Mouse (Mus musculus) naive thymus-derived CD4-positive, alpha-beta T cell, adult 2 months (primary cell): Measurements from ENCODE around the gene Gm29797.

Experiments used
- DNase-seq: peaks from one replicate; pipeline ENCODE4 v3.0.0-alpha.2; 2011; ENCODE audit warnings: low read depth

Gene Gm29797

DNA sequence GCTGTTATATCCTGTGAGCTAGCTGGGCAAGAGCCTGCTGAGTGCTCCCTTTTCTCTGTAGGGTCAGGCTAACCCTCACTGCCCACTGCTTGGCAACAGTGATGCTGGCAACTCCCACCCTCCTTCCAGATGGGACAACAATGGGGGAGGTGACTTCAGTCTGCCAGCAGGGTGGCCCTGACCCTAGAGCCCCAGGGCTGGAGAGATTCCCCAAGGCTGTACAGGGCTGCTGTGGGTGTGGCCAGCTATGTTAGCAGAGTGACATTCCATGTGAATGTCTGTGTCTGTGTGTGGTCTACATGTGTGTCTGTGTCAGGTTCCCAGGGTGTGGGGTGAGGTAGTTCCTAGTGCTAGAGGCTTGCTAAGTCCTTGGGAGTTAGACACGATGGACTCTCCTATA is 16.7 kb downstream of the Gm29797 start:
- no peak for DNase-seq

DNA sequence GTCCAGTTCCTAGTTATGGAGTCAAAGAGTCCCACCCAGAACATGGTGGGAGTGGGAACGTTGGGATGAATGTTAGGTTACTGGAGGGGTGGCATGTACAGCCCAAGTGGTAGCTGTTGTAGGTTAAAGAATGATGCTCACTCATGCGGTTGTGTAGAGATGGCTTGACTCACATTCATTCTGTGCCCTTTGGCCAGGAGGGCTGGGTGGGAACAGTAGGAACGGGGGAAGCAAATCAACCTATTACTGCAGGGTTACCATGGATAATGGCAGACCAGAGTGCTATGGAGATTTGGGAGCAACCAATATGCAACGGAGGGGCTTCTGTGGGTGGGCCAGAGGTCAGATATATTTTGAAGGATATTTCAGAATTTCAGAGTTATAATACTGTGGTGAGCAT is 18.1 kb downstream of the Gm29797 start:
- no peak for DNase-seq

DNA sequence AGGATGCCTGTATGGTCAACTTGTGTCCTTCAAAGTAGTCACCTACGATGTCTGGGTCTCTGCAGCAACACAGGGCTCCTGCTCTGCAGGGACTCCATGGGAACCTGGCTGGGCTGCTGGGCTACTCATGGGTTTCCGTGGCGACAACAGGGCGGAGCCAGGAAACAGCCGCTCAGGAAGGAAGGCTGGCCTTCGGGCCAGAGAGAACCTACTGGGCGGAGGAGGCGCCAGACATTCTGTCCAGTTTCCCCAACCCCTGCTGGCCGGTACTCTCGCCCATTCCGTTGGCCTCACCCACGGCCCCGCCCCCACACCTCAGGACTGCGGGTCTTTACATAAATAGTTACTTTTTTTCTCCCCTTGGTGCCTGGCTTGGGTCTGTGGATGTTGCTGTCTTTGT is 18.6 kb downstream of the Gm29797 start:
- DNase-seq, result no peak

DNA sequence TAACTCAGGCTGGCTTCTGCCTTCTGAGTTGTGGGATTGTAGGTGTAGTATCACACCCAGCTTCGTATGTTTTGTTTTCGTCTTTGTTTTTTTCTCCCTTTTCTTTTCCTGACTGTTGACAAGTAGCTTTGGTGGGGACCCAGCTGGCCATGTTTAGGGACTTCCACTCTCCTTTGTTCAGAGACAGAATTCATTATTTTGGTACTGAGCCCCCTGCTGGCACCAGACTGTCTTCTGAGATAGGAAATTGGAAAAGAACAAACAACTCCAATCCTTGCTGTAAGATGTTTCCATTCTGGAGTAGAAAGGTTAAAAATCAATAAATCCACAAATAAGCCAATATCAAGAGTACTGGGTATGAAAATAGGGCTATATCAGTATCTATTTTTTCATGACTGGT is 19.6 kb downstream of the Gm29797 start:
- no peak for DNase-seq

DNA sequence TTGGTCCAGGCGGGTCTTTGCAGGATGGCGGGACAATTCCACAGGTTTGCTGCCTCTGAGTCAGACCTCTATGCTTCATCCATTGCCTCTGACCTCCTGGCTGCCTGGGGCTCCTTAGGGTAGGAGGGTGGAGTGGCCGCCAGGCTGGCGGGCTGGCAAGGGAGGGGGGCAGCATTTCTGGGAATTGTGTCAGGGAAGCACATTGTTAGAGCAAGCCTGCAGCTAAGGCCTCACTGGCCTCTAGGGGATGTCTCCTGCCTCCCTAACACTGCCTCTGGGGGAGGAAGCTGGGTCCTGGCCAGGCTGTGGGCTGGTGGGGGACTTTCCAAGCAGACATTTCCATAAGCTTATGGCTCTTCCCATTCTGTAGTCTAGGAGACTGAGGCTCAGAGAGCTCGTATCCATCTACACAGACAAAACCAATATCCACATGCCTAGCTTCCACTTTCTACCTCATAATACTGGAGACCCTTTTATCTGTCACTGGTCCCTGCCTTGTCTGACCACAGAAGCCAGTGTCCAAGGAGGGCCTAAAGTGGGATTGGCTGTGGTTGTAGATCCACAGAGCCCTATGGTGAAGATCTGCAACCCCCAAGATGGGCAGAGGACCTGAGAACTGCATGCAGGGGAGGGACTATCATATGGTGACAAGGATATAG is 20.4 kb downstream of the Gm29797 start:
- DNase-seq, result no peak

DNA sequence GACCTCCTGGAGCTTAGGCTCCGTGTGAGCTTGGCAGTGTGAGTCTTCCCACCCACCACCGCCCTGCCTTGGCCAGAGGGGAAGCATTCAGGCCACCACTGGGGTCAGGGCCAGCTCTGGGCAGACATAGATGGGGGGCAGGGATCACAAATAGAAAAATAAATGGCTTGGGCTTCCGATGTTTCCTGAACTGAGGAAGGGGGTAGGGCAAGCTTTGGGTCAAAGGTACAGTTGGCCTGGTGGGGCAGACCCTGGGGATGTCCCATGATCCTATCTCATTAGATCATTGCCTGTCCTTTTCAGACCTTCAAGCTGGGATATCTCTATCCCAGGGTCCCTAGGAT is 20.9 kb downstream of the Gm29797 start:
- DNase-seq, result no peak

DNA sequence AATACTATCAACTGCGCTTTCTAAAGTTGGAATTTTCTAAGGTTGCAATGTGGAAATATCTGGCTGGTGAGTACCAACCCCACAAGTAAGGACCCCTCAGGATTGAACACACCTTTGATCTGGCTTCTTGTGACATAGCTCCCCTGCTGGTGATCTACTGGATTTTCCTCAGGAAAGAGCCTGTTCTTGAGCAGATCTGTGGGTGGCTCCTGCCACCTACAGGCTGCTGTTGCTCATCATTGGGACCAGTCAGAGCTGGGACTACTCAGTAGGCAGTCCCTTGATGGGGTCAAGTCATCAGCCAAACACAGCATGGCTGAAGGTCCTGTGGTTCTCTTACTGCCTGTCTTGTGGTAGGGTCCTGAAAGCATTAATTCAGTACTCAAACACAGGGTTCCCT is 21.9 kb downstream of the Gm29797 start:
- peak; percentile 86 for DNase-seq

DNA sequence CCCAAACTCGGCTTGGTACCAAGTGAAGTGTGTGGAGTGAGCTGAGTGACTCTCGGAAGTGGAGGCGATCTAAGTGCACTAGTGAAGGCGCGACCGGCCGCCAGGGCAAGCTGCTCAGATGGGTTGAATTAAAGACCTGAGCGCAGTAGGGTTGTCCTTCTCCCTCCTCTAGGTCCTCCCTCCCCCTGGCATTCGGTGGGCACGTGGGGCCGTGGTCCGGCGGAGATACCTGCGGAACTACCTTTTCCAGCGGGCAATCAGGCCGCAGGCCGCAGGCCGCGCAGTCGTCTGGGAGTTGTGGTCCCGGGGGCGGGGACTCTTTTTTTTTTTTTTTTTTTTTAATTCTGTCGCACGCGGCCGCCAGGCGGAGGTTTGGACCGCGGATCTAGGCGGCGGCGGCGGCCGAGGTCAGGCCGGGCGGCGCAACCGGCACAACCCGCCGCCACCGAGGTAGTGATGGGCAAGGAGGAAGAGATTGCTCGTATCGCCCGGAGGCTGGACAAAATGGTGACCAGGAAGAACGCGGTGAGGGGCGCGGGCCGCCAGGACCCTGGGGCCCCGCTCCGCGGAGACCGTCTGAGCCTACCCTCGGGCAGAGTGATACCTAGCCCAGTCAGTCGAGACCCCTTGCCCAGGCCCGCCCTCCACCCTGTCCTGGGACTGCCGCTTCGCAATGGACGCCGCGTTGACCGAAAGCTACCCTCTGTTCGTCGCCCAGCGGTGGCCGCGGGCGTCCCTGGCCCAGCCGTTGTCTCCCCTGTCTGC is 23.3 kb downstream of the Gm29797 start, which contains the start of gene Tcea2:
Tcea2 (plus strand) TSS at position 360 of the 765 bp plus-strand sequence.
- peak; percentile 79 for DNase-seq

DNA sequence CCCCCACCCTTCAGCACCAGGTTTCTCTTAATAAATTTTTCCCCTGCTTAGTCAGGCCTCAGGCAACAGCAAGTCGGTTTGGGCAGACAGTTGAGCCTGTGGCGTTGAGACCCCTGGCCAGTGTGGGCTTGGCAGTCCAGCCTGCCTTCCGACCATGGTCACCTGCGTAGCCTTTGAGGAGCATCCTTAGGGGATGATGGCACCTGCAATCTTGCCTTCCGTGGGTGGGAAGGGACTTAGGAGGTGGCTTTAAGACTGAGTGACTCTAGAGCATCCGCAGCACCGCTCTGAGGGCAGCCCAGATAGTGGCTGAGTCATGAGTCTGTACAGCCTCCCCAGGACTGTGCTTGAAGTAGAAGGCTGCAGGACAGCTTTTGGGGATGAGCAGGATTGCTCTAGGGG is 23.9 kb downstream of the Gm29797 start:
- DNase-seq, result peak; percentile 55

DNA sequence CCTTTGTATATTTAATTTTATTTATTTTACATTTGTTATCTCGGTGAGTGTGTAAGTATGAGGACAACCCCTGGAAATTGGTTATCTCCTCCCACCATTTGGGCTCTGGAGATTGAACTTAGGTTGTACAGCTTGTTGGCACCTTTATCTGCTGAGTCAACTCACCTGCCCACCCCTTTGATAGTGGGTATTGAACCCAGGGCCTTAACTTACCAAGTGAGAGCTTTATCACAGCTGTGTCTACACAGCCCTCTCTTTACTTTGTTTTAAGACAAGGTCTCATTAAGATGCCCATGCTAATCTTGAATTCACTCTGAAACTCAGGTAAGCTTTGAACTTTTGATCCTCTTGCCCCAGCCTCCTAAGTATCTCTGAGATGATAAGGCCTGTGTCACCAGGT is 25.1 kb downstream of the Gm29797 start:
- no peak for DNase-seq

DNA sequence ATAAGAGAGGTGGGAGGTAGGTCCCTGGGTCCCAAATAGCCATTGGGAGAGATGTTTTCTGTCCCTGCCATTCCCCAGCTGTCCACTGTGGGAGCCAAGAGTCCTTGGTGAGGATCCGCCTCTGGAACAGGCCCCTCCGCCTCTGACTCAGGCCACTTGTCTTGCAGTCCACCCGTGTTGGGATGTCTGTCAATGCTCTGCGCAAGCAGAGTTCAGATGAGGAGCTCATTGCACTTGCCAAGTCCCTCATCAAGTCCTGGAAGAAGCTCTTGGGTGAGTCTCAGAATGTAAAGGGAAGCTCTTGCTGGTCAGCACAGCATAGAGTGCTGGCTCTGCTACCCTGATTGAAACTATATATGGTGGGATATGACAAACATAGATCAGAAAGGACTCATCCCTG is 26.5 kb downstream of the Gm29797 start:
- no peak for DNase-seq

DNA sequence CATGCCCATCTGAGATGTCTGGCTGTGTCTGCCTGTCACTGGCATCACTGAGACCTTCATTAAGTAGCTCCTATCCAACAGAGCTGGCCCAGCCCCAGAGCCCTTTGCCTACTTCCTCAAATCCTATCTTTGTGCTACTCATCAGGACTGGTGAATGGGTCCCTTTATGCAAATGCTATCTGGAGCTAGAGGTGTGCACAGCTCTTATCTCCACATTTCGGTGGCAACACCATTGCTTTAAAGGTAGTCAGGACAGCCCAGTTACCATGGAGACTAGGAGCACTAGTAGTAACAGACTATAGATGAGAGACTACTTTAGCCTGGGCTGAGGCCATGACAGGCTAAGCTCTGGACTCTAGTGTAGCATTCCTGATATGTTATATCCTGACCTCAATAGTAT is 27.9 kb downstream of the Gm29797 start:
- DNase-seq, result no peak

DNA sequence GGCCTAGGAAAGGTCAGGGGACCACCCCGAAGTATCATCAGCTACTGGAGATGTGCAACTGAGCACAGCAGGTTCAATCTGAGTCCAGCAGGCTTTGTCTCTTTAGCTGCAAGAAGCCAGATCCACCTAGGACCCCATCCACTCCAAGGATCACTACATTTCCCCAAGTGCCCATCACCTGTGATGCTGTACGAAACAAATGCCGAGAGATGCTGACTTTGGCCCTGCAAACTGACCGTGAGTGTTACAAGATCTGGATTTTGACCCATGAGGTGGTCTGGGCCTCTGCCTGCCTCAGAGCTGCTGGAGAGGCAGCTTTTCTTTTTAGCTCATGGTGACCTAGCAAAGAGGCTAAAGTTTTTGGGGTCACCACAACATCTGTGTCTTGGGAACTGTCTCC is 28.9 kb downstream of the Gm29797 start:
- no peak for DNase-seq

DNA sequence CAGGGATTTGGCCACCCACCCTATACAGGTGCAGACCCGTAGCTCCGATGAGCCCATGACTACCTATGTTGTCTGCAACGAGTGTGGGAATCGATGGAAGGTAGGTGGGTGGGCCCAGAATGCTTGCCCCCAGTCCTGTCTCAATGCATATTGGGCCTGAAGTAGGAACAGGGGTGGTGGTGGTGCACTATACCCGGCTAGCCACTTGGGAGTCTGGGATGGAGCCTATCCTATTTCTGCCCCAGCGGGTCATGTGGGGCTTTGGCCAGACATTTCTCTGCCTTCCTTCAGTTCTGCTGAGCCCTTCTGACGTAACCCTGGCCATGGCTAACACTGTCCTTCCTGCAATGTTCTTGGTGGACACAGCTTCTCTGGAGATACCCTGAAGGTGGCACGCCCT is 30.8 kb downstream of the Gm29797 start:
- DNase-seq, result no peak

DNA sequence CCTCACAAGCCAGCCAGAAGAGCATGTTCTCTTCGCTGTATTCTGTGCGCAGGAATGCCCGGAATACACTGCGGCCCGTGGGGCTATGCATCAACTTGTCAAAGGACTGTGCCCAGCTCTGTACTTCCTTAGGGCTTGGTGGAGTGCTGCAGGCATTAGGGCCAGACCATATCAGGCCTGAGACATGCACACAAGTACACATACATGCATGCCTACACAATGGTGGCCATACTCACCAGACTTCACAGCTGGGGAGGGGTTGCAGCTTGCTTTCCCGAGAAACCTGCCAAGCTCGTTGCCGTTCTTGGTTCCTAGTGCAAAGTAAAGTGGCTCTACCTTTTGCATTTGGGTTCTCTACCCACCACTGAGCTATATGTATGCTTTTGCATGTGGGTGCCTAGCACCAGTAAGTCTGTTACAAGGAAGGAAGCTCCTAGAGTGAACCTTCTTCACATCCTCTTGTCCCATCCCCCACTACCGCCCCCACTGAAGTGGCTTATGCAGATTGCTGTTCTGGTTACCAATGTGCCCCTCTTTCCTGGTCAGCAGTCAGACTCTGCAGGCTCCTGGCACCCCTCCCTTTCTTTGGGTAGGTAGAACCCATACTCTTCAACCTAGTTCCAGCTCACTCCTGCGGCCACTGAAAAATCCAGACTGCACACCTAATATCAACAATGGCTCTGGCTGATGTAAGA is 32.8 kb downstream of the Gm29797 start:
- no peak for DNase-seq

DNA sequence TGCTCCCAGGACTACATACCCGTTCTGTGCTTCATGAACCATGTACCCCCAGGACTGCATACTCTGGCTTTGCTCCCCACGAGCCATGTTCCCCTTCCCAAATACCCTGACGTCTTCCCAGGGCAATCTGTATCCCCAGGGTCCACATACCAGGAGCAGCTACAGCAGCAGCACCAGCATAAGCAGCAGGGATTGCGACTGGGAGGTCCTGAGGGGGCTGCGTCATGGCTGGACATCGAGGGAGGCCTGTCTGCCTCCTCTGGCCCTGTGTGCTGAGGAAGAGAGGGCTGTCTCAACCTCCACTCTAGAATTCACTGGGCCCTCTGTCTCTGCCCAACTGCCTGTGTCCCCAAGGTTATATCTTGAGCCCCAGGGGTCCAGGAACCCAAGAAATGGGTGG is 34.2 kb downstream of the Gm29797 start:
- DNase-seq, result no peak

DNA sequence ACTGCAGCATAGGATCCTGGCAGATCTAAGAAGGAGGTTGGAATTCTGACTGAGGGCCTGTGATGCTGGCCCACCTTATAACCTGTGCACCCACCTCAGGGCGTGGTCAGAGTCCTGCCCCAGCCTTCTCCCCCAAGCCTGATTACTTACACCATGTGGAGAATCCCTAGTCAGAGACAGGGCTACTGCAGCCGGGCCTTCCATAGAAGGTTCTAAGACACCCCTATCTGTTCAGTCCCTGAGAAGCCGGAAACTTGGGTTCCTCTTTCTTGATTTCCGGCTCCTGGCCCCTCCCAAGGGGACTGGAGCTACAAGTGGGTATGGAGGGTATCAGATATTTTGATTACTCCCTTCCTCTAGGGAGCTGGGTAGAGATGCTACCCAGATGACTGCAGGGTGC is 34.7 kb downstream of the Gm29797 start:
- DNase-seq, result peak; percentile 56

DNA sequence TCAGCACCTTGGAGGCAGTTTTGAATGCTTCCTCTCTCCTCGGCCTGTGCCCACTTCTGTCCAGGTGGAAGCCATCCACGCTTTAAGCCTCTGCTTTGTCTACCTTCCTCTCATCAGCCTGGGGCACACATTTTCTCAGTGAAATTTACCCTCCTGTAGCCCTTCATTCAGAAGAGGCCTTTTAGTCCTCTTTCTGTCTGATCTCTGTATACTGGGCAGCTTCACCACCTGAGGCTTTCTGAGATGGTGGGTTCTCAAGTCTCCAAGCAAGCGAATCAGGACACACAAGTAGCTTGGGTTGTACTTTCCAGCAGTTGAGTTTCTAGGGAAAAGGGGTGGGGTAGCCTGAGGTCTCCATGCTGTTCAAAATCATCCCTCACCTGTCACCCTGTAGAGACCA is 35.5 kb downstream of the Gm29797 start:
- no peak for DNase-seq

DNA sequence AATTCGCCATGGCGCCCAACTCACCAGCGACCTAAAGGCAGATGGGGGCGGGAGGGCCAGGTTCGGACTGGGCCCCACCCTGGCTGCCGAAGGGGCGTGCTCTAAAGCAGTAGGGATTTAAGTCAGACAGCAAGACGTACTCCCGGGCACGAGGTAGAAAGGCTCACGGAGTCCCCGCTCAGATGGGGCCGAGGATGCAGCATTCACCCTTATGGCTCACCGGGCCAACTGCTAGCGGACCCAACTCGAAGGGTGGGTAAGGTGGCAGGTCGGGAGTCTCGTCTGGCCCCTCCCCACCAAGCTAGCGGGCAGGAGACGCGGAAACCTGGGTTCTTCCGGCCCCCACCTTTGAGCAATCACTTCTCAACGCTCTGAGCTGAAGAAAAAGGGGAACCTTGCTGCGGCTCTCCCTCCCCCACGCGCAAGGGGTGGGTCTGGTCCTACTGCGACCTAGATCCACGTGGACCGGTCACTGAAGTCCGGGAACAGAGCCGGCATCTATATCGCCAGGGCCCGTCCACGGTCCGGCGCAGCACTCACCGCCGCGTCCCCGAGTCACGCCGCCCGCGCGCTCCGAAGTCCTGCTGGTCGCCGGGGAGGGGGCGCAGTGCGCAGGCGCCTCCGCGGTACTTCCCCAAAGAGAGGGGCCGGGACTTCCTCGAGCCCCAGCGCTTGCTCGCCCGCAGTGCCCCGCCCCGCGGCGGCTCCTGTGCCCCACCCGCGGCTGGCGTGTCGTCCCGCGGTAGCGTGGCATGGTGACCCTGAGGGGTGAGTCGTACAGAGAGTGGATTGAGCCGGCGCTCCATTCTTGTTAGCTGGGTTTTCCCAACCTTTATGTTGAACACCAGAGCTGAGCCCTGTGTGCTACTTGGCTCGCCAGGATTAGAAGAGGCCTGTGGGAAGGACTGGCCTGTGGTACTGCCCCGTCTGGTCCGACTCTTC is 36.8 kb downstream of the Gm29797 start, which contains the start of gene Rgs19:
Rgs19 (minus strand) TSS at position 639 of the 942 bp plus-strand sequence.
- DNase-seq, result peak; percentile 91

DNA sequence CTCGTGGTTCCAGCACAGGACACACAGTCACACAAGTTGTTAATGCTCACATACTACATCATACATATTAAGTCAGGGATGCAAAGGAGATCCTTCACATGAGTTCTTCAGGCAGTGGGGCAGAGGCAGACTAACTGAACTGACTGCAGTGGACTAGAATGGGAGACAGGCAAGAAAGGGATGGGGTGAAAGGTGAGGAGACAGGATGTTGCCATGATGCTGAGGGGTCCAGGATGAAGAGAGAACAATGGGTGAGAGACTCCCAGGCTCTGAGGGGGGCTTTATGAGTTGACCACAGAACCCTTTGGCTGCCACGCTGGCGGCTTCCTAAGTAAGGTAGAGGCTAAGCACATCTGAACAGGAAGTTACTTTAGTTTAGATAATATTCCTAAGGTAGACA is 37.7 kb downstream of the Gm29797 start:
- peak; percentile 22 for DNase-seq

DNA sequence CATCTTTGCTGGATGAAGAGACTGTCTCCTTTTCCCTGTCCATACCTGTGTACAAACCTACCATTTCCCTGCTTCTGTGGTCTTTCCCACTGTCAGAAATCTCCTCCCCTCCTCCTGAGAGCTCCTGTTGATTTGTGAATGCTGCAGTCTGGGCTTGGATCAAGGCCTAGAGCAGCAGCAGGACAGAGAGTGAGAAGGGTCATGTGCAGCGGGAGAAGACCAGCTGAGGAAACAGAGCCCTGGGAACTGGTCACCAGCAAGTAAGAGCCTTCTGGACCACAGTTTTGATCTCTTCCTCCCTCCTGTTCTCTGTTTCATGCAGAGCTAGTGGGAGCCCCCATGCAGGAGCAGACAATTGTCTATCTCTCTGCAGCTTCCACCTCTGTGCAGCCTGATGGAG is 38.9 kb downstream of the Gm29797 start:
- no peak for DNase-seq

DNA sequence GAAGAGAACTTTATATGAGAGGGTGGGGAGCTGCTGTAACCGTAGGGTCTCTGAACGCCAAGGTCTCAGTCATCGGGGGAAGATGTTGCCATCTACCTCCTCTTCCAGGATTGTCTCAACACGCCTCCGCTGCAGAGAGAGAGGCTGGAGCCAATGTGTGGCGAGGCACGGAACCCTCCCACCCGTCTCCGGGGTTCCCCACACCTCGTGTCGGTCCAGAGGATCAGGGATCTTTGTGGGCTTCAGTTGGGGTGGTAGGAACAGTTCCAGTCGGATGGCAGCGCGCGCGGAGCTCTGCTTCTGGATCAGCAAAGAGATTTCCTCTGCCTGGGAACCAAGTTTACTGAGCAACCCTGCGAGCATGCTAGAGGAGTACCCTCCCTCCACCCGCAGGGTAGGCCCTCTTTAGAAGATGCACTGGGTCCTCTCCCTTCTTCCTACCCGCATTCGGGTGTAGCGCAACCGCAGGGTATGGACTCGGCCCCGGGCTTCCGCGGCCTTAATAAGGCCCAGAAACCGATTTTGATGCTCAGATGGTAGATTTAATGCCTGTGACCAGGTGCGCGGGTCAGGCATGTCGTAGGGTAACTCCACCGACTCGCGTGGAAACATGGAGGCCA is 40.1 kb downstream of the Gm29797 start:
- DNase-seq, result no peak
